Mouse (Mus musculus) megakaryocyte, embryonic 14.5 days (primary cell): ENCODE data around the gene Trappc1.

ENCODE experiments used
- FLI1 ChIP-seq: IDR thresholded peaks from 2 replicates; pipeline ENCODE4 v1.6.1; 2012; ENCODE audit warnings: low read length, inconsistent platforms, mixed read lengths
- GATA1 ChIP-seq: IDR thresholded peaks from 3 replicates; pipeline ENCODE4 v1.6.1; 2012; ENCODE audit warnings: mixed read lengths, low read length, inconsistent platforms, borderline replicate concordance

- no peak for TF ChIP-seq GATA1
- TF ChIP-seq FLI1, result no peak
Observed at GRCm38 (mm10) chr11:69311266-69311665, 12.5 kb upstream of the Trappc1 start.
